Mouse (Mus musculus): Measurements from ENCODE around the gene Thada.

The Thada gene

DNA sequence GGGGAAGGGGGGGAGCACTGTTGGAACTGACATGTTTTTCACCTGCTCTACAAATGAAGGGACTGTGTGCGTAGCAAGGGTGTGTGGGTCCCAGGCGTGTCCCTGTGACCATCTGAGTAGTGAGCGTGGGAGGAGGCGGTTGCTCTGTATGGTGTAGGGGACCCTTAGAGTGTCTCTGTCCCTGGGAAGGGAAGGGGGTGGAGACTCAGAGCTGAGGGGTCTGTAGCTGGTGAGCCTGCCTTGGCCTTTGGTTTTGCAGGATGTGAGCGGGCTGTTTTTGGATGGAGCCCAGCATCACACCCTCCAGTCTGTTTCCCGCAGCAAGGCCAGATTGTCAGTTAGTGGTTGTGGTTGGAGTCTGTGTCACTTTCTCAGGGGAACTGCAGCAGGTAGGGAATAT is 324.3 kb downstream of the Thada start:
- DNase-seq = no peak

DNA sequence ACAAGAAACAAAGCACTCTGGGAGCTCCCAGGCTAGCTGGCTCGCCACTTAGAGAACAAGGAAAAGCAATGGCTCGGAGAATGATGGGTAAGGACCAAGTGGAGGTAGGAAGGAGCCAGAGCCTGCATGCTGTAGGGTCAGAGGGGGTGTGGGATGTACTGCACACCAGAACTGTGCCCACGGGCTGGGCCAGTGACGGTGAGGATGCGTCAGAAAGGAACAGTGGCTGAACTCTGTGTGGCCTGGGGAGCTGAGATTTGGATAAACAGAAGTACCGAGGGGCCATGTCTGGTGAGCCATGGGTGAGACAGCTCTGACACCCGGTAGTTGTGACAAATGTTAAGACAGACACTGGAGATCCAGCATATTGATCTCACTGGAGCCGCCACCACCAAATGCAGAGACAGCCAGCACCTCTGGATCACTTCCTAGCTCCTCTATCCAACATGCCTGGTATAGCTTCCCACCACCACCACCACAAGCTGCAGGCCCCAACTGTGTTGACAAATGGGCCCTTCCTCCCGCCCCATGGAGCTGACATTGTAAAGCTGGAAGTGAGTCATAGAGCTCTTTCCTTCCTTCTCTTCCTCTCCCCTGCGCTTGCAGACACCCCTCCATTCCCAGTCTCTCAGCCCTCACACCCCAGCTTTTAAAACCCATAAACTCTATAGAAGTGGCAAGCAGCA is 325.0 kb downstream of the Thada start:
- DNase-seq = no peak

All from right cerebral cortex, postnatal 14 days (tissue).